Mouse (Mus musculus) CH12.LX (cell line): ENCODE results near the gene Hivep2. TPM values are rescaled to one million over a fixed set of nuclear protein-coding genes. Genes with fewer than 3 reads are reported as not detected.

Experiments
- DNase-seq: peaks from one replicate; pipeline ENCODE4 v3.0.0-alpha.2; 2013; ENCODE audit errors: extremely low read depth
- H3K27ac ChIP-seq: 2 replicates; pipeline ENCODE4 v1.5.1; 2012; ENCODE audit warnings: low read depth, mild to moderate bottlenecking, control low read depth, moderate library complexity; ENCODE audit not compliant: insufficient read depth
- H3K27me3 ChIP-seq: replicated peaks from 2 replicates; pipeline ENCODE3; 2012; ENCODE audit warnings: inconsistent platforms
- H3K36me3 ChIP-seq, 2 experiments: replicated peaks in 1 of 2; 2 replicates each; pipeline versions ENCODE3 to v1.6.1; 2012; ENCODE audit warnings: inconsistent platforms in 1 of 2, low read length in 1 of 2, mild to moderate bottlenecking in 1 of 2, mixed read lengths in 1 of 2, moderate library complexity in 1 of 2; ENCODE audit not compliant: control insufficient read depth in 1 of 2, insufficient read depth in 1 of 2
- H3K4me1 ChIP-seq, 2 experiments: 2 replicates each; pipeline ENCODE4 v1.6.1; 2012; ENCODE audit warnings: inconsistent platforms in 1 of 2, moderate library complexity in 1 of 2; ENCODE audit not compliant: insufficient read depth in 2 of 2, control insufficient read depth in 1 of 2
- H3K4me2 ChIP-seq: 2 replicates; pipeline ENCODE4 v1.6.1; 2012; ENCODE audit warnings: low read depth, mild to moderate bottlenecking, control low read depth; ENCODE audit not compliant: poor library complexity, insufficient read depth, severe bottlenecking
- H3K4me3 ChIP-seq, 3 experiments: fragments of 150-350 bp in 1 of 3; sonication (generic) in 1 of 3; replicated peaks in 1 of 3; 2 replicates each; pipeline versions ENCODE3 to v1.5.1; 2011 to 2012; ENCODE audit warnings: low read depth in 2 of 3, low read length in 2 of 3, mild to moderate bottlenecking in 2 of 3, moderate library complexity in 2 of 3, control low read depth in 1 of 3, improper control_type of control experiment in 1 of 3, inconsistent platforms in 1 of 3, mixed read lengths in 1 of 3; ENCODE audit not compliant: poor library complexity in 1 of 3
- H3K79me2 ChIP-seq: replicated peaks from 2 replicates; pipeline ENCODE4 v1.6.1; 2012; ENCODE audit warnings: mild to moderate bottlenecking, moderate library complexity; ENCODE audit not compliant: control insufficient read depth, poor library complexity, insufficient read depth, severe bottlenecking; ENCODE audit errors: extremely low read depth
- H3K9ac ChIP-seq: 2 replicates; pipeline ENCODE4 v1.6.1; 2012; ENCODE audit warnings: low read depth, mild to moderate bottlenecking, control low read depth, moderate library complexity; ENCODE audit not compliant: insufficient read depth
- H3K9me3 ChIP-seq: replicated peaks from 2 replicates; pipeline ENCODE3; 2012; ENCODE audit warnings: low read length, inconsistent platforms, mixed read lengths
- BHLHE40 ChIP-seq: IDR thresholded peaks from 2 replicates; pipeline ENCODE4 v1.6.1; 2011; ENCODE audit warnings: mild to moderate bottlenecking, low read depth, low read length, improper control_type of control experiment
- CHD1 ChIP-seq: IDR thresholded peaks from 2 replicates; pipeline ENCODE4 v1.6.1; 2012; ENCODE audit warnings: low read depth, low read length, improper control_type of control experiment, inconsistent platforms
- CHD2 ChIP-seq: IDR thresholded peaks from 2 replicates; pipeline ENCODE4 v1.6.1; 2011; ENCODE audit warnings: low read length, improper control_type of control experiment
- E2F4 ChIP-seq: IDR thresholded peaks from 2 replicates; pipeline ENCODE4 v1.6.1; 2011; ENCODE audit warnings: low read depth, low read length, improper control_type of control experiment; ENCODE audit not compliant: insufficient replicate concordance
- ELF1 ChIP-seq: IDR thresholded peaks from 2 replicates; pipeline ENCODE4 v1.6.1; 2014; ENCODE audit warnings: low read depth, mild to moderate bottlenecking, inconsistent platforms, low read length, improper control_type of control experiment
- EP300 ChIP-seq: IDR thresholded peaks from 2 replicates; pipeline ENCODE4 v1.6.1; 2011; ENCODE audit warnings: low read length, improper control_type of control experiment
- ETS1 ChIP-seq: conservative IDR thresholded peaks from 2 replicates; pipeline ENCODE4 v1.6.1; 2012; ENCODE audit warnings: low read depth, mild to moderate bottlenecking, inconsistent platforms, low read length, improper control_type of control experiment, moderate library complexity
- IRF4 ChIP-seq: IDR thresholded peaks from 2 replicates; pipeline ENCODE4 v1.6.1; 2014; ENCODE audit warnings: low read depth, mild to moderate bottlenecking, inconsistent platforms, low read length, improper control_type of control experiment
- JUN ChIP-seq: IDR thresholded peaks from 2 replicates; pipeline ENCODE4 v1.6.1; 2011; ENCODE audit warnings: low read depth, mild to moderate bottlenecking, low read length, improper control_type of control experiment, moderate library complexity; ENCODE audit not compliant: insufficient read depth
- JUND ChIP-seq: conservative IDR thresholded peaks from 2 replicates; pipeline ENCODE4 v1.6.1; 2011; ENCODE audit warnings: low read depth, low read length, improper control_type of control experiment
- KAT2A ChIP-seq: IDR thresholded peaks from 2 replicates; pipeline ENCODE4 v1.6.1; 2012; ENCODE audit warnings: low read length, improper control_type of control experiment, inconsistent platforms; ENCODE audit not compliant: insufficient replicate concordance
- MAFK ChIP-seq: IDR thresholded peaks from 2 replicates; pipeline ENCODE4 v1.6.1; 2011; ENCODE audit warnings: low read length, improper control_type of control experiment; ENCODE audit not compliant: insufficient replicate concordance
- MXI1 ChIP-seq: IDR thresholded peaks from 2 replicates; pipeline ENCODE4 v1.6.1; 2011; ENCODE audit warnings: mild to moderate bottlenecking, low read depth, low read length, improper control_type of control experiment
- PAX5 ChIP-seq: IDR thresholded peaks from 2 replicates; pipeline ENCODE4 v1.6.1; 2012; ENCODE audit warnings: low read length, inconsistent platforms, mixed read lengths
- POLR2AphosphoS2 ChIP-seq: IDR thresholded peaks from 2 replicates; pipeline ENCODE4 v1.6.1; 2011; ENCODE audit warnings: low read depth, low read length, improper control_type of control experiment
- RCOR1 ChIP-seq: conservative IDR thresholded peaks from 2 replicates; pipeline ENCODE4 v1.6.1; 2012; ENCODE audit warnings: low read depth, mild to moderate bottlenecking, inconsistent platforms, low read length, improper control_type of control experiment
- SIN3A ChIP-seq: IDR thresholded peaks from 2 replicates; pipeline ENCODE4 v1.6.1; 2012; ENCODE audit warnings: low read length, improper control_type of control experiment, inconsistent platforms
- SMC3 ChIP-seq: IDR thresholded peaks from 2 replicates; pipeline ENCODE4 v1.6.1; 2011; ENCODE audit warnings: low read depth, low read length, improper control_type of control experiment
- TCF12 ChIP-seq: IDR thresholded peaks from 2 replicates; pipeline ENCODE4 v1.6.1; 2014; ENCODE audit warnings: low read depth, mild to moderate bottlenecking, inconsistent platforms, low read length, improper control_type of control experiment
- USF1 ChIP-seq: IDR thresholded peaks from 2 replicates; pipeline ENCODE4 v1.6.1; 2014; ENCODE audit warnings: low read depth, mild to moderate bottlenecking, inconsistent platforms, low read length, improper control_type of control experiment
- ZC3H11A ChIP-seq: IDR thresholded peaks from 2 replicates; pipeline ENCODE4 v1.6.1; 2012; ENCODE audit warnings: low read depth, mild to moderate bottlenecking, inconsistent platforms, low read length, improper control_type of control experiment
- ZMIZ1 ChIP-seq: IDR thresholded peaks from 2 replicates; pipeline ENCODE4 v1.6.1; 2012; ENCODE audit warnings: low read depth, mild to moderate bottlenecking, inconsistent platforms, low read length, improper control_type of control experiment
- dilution Hi-C: fragments of 300-500 bp; cut with MboI; formaldehyde crosslinking; loops from 2 replicates; pipeline ENCODE4 v1.14.3; 2020; ENCODE audit warnings: low sequenced_read_pairs; ENCODE audit not compliant: extremely low pct_unique_long_range_greater_than_20kb, extremely low pct_ligation_motif_present
- in situ Hi-C: fragments of 300-500 bp; cut with MboI; formaldehyde crosslinking; loops from 3 replicates; pipeline ENCODE4 v1.14.3; 2019; ENCODE audit warnings: low sequenced_read_pairs, low pct_ligation_motif_present, low pct_unique_long_range_greater_than_20kb, mixed read lengths
- polyA plus RNA-seq: library from polyadenylated mRNA; unstranded; fragments of >175 nt; gene quantifications from 2 replicates; pipeline ENCODE4 v1.2.1, GENCODE M21; 2012; ENCODE audit warnings: low read depth; ENCODE audit not compliant: insufficient read length
- total RNA-seq, 2 experiments: library from RNA; depleted of rRNA; stranded (reverse); fragments of 300-350 nt in 1 of 2; fragments of >200 nt in 1 of 2; gene quantifications; 2 replicates each; pipeline ENCODE4 v1.2.3; 2012 to 2014

Hivep2 gene
- total and polyA plus RNA-seq, 3 experiments: 0.59 to 2.7 (median 1.4) TPM

GRCm38 (mm10) chr10:13916645-13917342 is 49.1 kb upstream of the Hivep2 start:
- Histone ChIP-seq H3K27me3 (no peaks in the 10 kb centered on the region), H3K4me2 (peak overlapping the region; percentile 32; the same call in 1 of the 2 replicates), H3K79me2 (no peaks in the 10 kb centered on the region), H3K9ac (no peak overlapping the region), H3K4me1 (peaks cover 2 to 6% of the 10 kb centered on the region in 2 experiments; a peak in 3 of 4 replicates), H3K9me3 (no peaks in the 10 kb centered on the region), H3K36me3 (no peaks in the 10 kb centered on the region), H3K27ac (no peak overlapping the region), H3K4me3 (no peak overlapping the region)
- no peak for DNase-seq
- in situ Hi-C loops (no loop called here), dilution Hi-C loops (no loop called here)
- no peak for TF ChIP-seq PAX5
- no peak for TF ChIP-seq E2F4
- no peak for TF ChIP-seq ZMIZ1

GRCm38 (mm10) chr10:13921641-13922385 is 44.1 kb upstream of the Hivep2 start:
- no peak overlapping the region for H3K4me3 ChIP-seq
- no peak overlapping the region for H3K27ac ChIP-seq
- H3K4me1 ChIP-seq: peaks cover 0 to 3% of the 10 kb centered on the region in 2 experiments; a peak in 3 of 4 replicates
- H3K4me2 ChIP-seq: no peak overlapping the region
- no peak overlapping the region for H3K9ac ChIP-seq
- H3K36me3 ChIP-seq: no peaks in the 10 kb centered on the region
- dilution Hi-C loops (no loop called here), in situ Hi-C loops (no loop called here)
- H3K79me2 ChIP-seq: no peaks in the 10 kb centered on the region
- no peaks in the 10 kb centered on the region for H3K9me3 ChIP-seq
- TF ChIP-seq IRF4: no peak
- TF ChIP-seq SIN3A: no peak
- no peak for DNase-seq
- no peaks in the 10 kb centered on the region for H3K27me3 ChIP-seq

- Histone ChIP-seq H3K9ac (no peak overlapping the region), H3K4me1 (peaks cover 0 to 2% of the 10 kb centered on the region in 2 experiments; a peak in 1 of 4 replicates), H3K27ac (no peak overlapping the region), H3K27me3 (no peaks in the 10 kb centered on the region), H3K9me3 (no peaks in the 10 kb centered on the region), H3K79me2 (no peaks in the 10 kb centered on the region), H3K36me3 (no peaks in the 10 kb centered on the region), H3K4me2 (no peak overlapping the region), H3K4me3 (no peak overlapping the region)
- dilution Hi-C loops (no loop called here), in situ Hi-C loops (loop anchor here (25.0 kb wide), 1 partner anchor 258 kb away; no protein-coding TSS in a partner anchor)
- TF ChIP-seq CHD2: no peak
- TF ChIP-seq IRF4: no peak
- TF ChIP-seq EP300: no peak
- TF ChIP-seq CHD1: no peak
- no peak for TF ChIP-seq ELF1
- no peak for TF ChIP-seq E2F4
- TF ChIP-seq RCOR1: no peak
- TF ChIP-seq KAT2A: no peak
- TF ChIP-seq JUN: no peak
- TF ChIP-seq BHLHE40: no peak
- no peak for TF ChIP-seq SMC3
- TF ChIP-seq TCF12: no peak
- TF ChIP-seq USF1: no peak
- TF ChIP-seq JUND: no peak
- TF ChIP-seq MXI1: no peak
- TF ChIP-seq ZC3H11A: no peak
- TF ChIP-seq MAFK: no peak
- no peak for TF ChIP-seq POLR2AphosphoS2
- no peak for TF ChIP-seq ETS1
- DNase-seq: no peak
These were observed 36.6 kb upstream of the Hivep2 start for GRCm38 (mm10) chr10:13929306-13929705.
